Mouse (Mus musculus) CH12.LX (cell line): ENCODE measurements at regions not wholly inside any gene's neighbourhood (a gene's known extent, or its start where the extent isn't known, plus 50 kb on each side); places are given as distances from the start of the nearest gene placed in this dataset.

Experiments
- DNase-seq: peaks from one replicate; pipeline ENCODE4 v3.0.0-alpha.2; 2013; ENCODE audit errors: extremely low read depth
- H3K27ac ChIP-seq: 2 replicates; pipeline ENCODE4 v1.5.1; 2012; ENCODE audit warnings: low read depth, mild to moderate bottlenecking, control low read depth, moderate library complexity; ENCODE audit not compliant: insufficient read depth
- H3K27me3 ChIP-seq: replicated peaks from 2 replicates; pipeline ENCODE3; 2012; ENCODE audit warnings: inconsistent platforms
- H3K36me3 ChIP-seq, 2 experiments: replicated peaks in 1 of 2; 2 replicates each; pipeline versions ENCODE3 to v1.6.1; 2012; ENCODE audit warnings: inconsistent platforms in 1 of 2, low read length in 1 of 2, mild to moderate bottlenecking in 1 of 2, mixed read lengths in 1 of 2, moderate library complexity in 1 of 2; ENCODE audit not compliant: control insufficient read depth in 1 of 2, insufficient read depth in 1 of 2
- H3K4me1 ChIP-seq, 2 experiments: 2 replicates each; pipeline ENCODE4 v1.6.1; 2012; ENCODE audit warnings: inconsistent platforms in 1 of 2, moderate library complexity in 1 of 2; ENCODE audit not compliant: insufficient read depth in 2 of 2, control insufficient read depth in 1 of 2
- H3K4me2 ChIP-seq: 2 replicates; pipeline ENCODE4 v1.6.1; 2012; ENCODE audit warnings: low read depth, mild to moderate bottlenecking, control low read depth; ENCODE audit not compliant: poor library complexity, insufficient read depth, severe bottlenecking
- H3K4me3 ChIP-seq, 3 experiments: fragments of 150-350 bp in 1 of 3; sonication (generic) in 1 of 3; replicated peaks in 1 of 3; 2 replicates each; pipeline versions ENCODE3 to v1.5.1; 2011 to 2012; ENCODE audit warnings: low read depth in 2 of 3, low read length in 2 of 3, mild to moderate bottlenecking in 2 of 3, moderate library complexity in 2 of 3, control low read depth in 1 of 3, improper control_type of control experiment in 1 of 3, inconsistent platforms in 1 of 3, mixed read lengths in 1 of 3; ENCODE audit not compliant: poor library complexity in 1 of 3
- H3K79me2 ChIP-seq: replicated peaks from 2 replicates; pipeline ENCODE4 v1.6.1; 2012; ENCODE audit warnings: mild to moderate bottlenecking, moderate library complexity; ENCODE audit not compliant: control insufficient read depth, poor library complexity, insufficient read depth, severe bottlenecking; ENCODE audit errors: extremely low read depth
- H3K9ac ChIP-seq: 2 replicates; pipeline ENCODE4 v1.6.1; 2012; ENCODE audit warnings: low read depth, mild to moderate bottlenecking, control low read depth, moderate library complexity; ENCODE audit not compliant: insufficient read depth
- H3K9me3 ChIP-seq: replicated peaks from 2 replicates; pipeline ENCODE3; 2012; ENCODE audit warnings: low read length, inconsistent platforms, mixed read lengths
- BHLHE40 ChIP-seq: IDR thresholded peaks from 2 replicates; pipeline ENCODE4 v1.6.1; 2011; ENCODE audit warnings: mild to moderate bottlenecking, low read depth, low read length, improper control_type of control experiment
- CHD1 ChIP-seq: IDR thresholded peaks from 2 replicates; pipeline ENCODE4 v1.6.1; 2012; ENCODE audit warnings: low read depth, low read length, improper control_type of control experiment, inconsistent platforms
- CHD2 ChIP-seq: IDR thresholded peaks from 2 replicates; pipeline ENCODE4 v1.6.1; 2011; ENCODE audit warnings: low read length, improper control_type of control experiment
- E2F4 ChIP-seq: IDR thresholded peaks from 2 replicates; pipeline ENCODE4 v1.6.1; 2011; ENCODE audit warnings: low read depth, low read length, improper control_type of control experiment; ENCODE audit not compliant: insufficient replicate concordance
- ELF1 ChIP-seq: IDR thresholded peaks from 2 replicates; pipeline ENCODE4 v1.6.1; 2014; ENCODE audit warnings: low read depth, mild to moderate bottlenecking, inconsistent platforms, low read length, improper control_type of control experiment
- GABPA ChIP-seq: IDR thresholded peaks from 2 replicates; pipeline ENCODE4 v1.6.1; 2012; ENCODE audit warnings: low read depth, low read length, improper control_type of control experiment, inconsistent platforms; ENCODE audit not compliant: insufficient replicate concordance
- HCFC1 ChIP-seq: IDR thresholded peaks from 2 replicates; pipeline ENCODE4 v1.6.1; 2012; ENCODE audit warnings: low read depth, mild to moderate bottlenecking, inconsistent platforms, low read length, improper control_type of control experiment
- KAT2A ChIP-seq: IDR thresholded peaks from 2 replicates; pipeline ENCODE4 v1.6.1; 2012; ENCODE audit warnings: low read length, improper control_type of control experiment, inconsistent platforms; ENCODE audit not compliant: insufficient replicate concordance
- MAX ChIP-seq: IDR thresholded peaks from 2 replicates; pipeline ENCODE4 v1.6.1; 2011; ENCODE audit warnings: low read length, improper control_type of control experiment
- MEF2A ChIP-seq: IDR thresholded peaks from 2 replicates; pipeline ENCODE4 v1.6.1; 2014; ENCODE audit warnings: low read depth, mild to moderate bottlenecking, inconsistent platforms, low read length, improper control_type of control experiment, borderline replicate concordance
- MYC ChIP-seq: IDR thresholded peaks from 2 replicates; pipeline ENCODE4 v1.6.1; 2011; ENCODE audit warnings: low read depth, mild to moderate bottlenecking, improper control_type of control experiment, low read length
- NELFE ChIP-seq: IDR thresholded peaks from 2 replicates; pipeline ENCODE4 v1.6.1; 2011; ENCODE audit warnings: low read depth, low read length, improper control_type of control experiment
- NRF1 ChIP-seq: IDR thresholded peaks from 2 replicates; pipeline ENCODE4 v1.6.1; 2014; ENCODE audit warnings: low read depth, mild to moderate bottlenecking, inconsistent platforms, low read length, improper control_type of control experiment, moderate library complexity
- RAD21 ChIP-seq: IDR thresholded peaks from 2 replicates; pipeline ENCODE4 v1.6.1; 2011; ENCODE audit warnings: low read depth, mild to moderate bottlenecking, low read length, improper control_type of control experiment, moderate library complexity
- SIN3A ChIP-seq: IDR thresholded peaks from 2 replicates; pipeline ENCODE4 v1.6.1; 2012; ENCODE audit warnings: low read length, improper control_type of control experiment, inconsistent platforms
- SMC3 ChIP-seq: IDR thresholded peaks from 2 replicates; pipeline ENCODE4 v1.6.1; 2011; ENCODE audit warnings: low read depth, low read length, improper control_type of control experiment
- TBP ChIP-seq: conservative IDR thresholded peaks from 2 replicates; pipeline ENCODE4 v1.6.1; 2011; ENCODE audit warnings: low read depth, low read length, improper control_type of control experiment
- TCF12 ChIP-seq: IDR thresholded peaks from 2 replicates; pipeline ENCODE4 v1.6.1; 2014; ENCODE audit warnings: low read depth, mild to moderate bottlenecking, inconsistent platforms, low read length, improper control_type of control experiment
- ZKSCAN1 ChIP-seq: IDR thresholded peaks from 2 replicates; pipeline ENCODE4 v1.6.1; 2012; ENCODE audit warnings: low read depth, inconsistent platforms, low read length, improper control_type of control experiment, borderline replicate concordance
- ZMIZ1 ChIP-seq: IDR thresholded peaks from 2 replicates; pipeline ENCODE4 v1.6.1; 2012; ENCODE audit warnings: low read depth, mild to moderate bottlenecking, inconsistent platforms, low read length, improper control_type of control experiment
- ZNF384 ChIP-seq: IDR thresholded peaks from 2 replicates; pipeline ENCODE4 v1.6.1; 2012; ENCODE audit warnings: low read depth, low read length, improper control_type of control experiment, inconsistent platforms
- dilution Hi-C: fragments of 300-500 bp; cut with MboI; formaldehyde crosslinking; loops from 2 replicates; pipeline ENCODE4 v1.14.3; 2020; ENCODE audit warnings: low sequenced_read_pairs; ENCODE audit not compliant: extremely low pct_unique_long_range_greater_than_20kb, extremely low pct_ligation_motif_present
- in situ Hi-C: fragments of 300-500 bp; cut with MboI; formaldehyde crosslinking; loops from 3 replicates; pipeline ENCODE4 v1.14.3; 2019; ENCODE audit warnings: low sequenced_read_pairs, low pct_ligation_motif_present, low pct_unique_long_range_greater_than_20kb, mixed read lengths

DNA sequence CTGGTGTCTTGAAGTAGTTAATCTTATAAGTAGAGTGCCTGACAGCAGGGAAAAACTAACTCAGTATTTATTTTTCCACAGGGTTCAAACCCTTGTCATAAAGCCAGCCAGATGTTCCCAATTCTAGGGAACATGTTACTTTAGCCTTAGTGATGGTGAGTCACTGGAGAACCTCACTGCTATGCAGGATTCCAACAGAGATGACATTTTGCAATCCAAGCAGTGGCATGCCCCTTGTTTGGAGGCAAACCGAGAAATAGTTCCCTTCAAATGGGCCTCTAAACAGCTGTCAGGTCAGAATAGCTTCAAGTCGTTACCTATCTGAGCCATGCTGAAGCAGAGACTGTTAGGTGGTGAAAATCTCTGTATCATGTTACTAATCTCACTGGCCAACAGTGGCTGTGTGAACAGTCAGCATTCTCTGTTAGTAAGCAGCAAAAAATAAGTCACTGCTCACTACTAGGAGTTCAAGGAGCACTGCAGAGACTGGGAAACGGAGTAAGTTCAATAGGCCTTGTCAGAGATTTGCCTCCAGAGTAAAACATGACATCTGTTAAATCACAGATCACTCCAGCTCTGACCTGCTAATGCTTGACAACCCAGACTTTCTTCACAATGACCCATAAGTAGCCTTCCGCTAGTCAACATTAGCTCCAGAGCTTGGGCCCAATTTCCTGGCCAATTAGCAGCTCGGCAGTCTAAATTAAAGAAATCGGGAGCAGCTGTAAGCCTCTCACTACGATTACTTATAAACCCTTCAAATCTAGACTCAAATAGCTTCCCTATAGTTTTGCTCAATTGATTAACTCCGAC lies 215.3 kb downstream of the Olfr1505 start:
- Histone ChIP-seq H3K4me1 (peaks cover 0 to 17% of the 10 kb centered on the region in 2 experiments; a peak in 3 of 4 replicates), H3K4me2 (no peak overlapping the region), H3K79me2 (no peaks in the 10 kb centered on the region), H3K4me3 (no peak overlapping the region), H3K27me3 (no peaks in the 10 kb centered on the region), H3K9ac (no peak overlapping the region), H3K36me3 (no peaks in the 10 kb centered on the region), H3K27ac (no peak overlapping the region), H3K9me3 (no peaks in the 10 kb centered on the region)
- dilution Hi-C loops (no loop called here), in situ Hi-C loops (no loop called here)
- DNase-seq = no peak
- no peak for TF ChIP-seq GABPA
- TF ChIP-seq E2F4 = no peak
- no peak for TF ChIP-seq MAX
- TF ChIP-seq SIN3A = no peak
- TF ChIP-seq HCFC1 = no peak
- TF ChIP-seq ZNF384 = no peak
- TF ChIP-seq NRF1 = no peak
- TF ChIP-seq NELFE = no peak

GRCm38 (mm10) chr19:14161217-14161616 lies 247.9 kb downstream of the Olfr1505 start:
- in situ Hi-C loops = no loop called here
- TF ChIP-seq SMC3 = no peak
- TF ChIP-seq ZKSCAN1 = no peak
- no peak for TF ChIP-seq ELF1
- no peak for TF ChIP-seq TBP
- TF ChIP-seq NELFE = no peak
- TF ChIP-seq CHD2 = no peak
- TF ChIP-seq MYC = no peak
- no peak for TF ChIP-seq CHD1
- no peak for TF ChIP-seq ZMIZ1
- no peak for TF ChIP-seq NRF1
- TF ChIP-seq TCF12 = no peak
- TF ChIP-seq MEF2A = no peak
- TF ChIP-seq RAD21 = no peak
- TF ChIP-seq BHLHE40 = no peak
- no peak for TF ChIP-seq KAT2A
- dilution Hi-C loops = no loop called here
- Histone ChIP-seq H3K27ac (no peak overlapping the region), H3K4me3 (no peak overlapping the region), H3K36me3 (no peaks in the 10 kb centered on the region), H3K79me2 (no peaks in the 10 kb centered on the region), H3K9ac (no peak overlapping the region), H3K9me3 (no peaks in the 10 kb centered on the region), H3K27me3 (no peaks in the 10 kb centered on the region), H3K4me2 (no peak overlapping the region), H3K4me1 (no peaks in the 10 kb centered on the region)
- DNase-seq = no peak
